Mouse (Mus musculus) embryonic fibroblast, embryonic 13.5 days (primary cell): ENCODE measurements around the gene Atp10a.

ENCODE experiments used
- CTCF ChIP-seq: IDR thresholded peaks from 2 replicates; pipeline ENCODE4 v1.5.1; 2011; ENCODE audit warnings: mild to moderate bottlenecking, control low read depth, low read length, moderate library complexity, borderline replicate concordance; ENCODE audit not compliant: insufficient read depth
- POLR2A ChIP-seq: IDR thresholded peaks from 2 replicates; pipeline ENCODE4 v1.6.1; 2011; ENCODE audit warnings: low read depth, mild to moderate bottlenecking, control low read depth, low read length, moderate library complexity

DNA sequence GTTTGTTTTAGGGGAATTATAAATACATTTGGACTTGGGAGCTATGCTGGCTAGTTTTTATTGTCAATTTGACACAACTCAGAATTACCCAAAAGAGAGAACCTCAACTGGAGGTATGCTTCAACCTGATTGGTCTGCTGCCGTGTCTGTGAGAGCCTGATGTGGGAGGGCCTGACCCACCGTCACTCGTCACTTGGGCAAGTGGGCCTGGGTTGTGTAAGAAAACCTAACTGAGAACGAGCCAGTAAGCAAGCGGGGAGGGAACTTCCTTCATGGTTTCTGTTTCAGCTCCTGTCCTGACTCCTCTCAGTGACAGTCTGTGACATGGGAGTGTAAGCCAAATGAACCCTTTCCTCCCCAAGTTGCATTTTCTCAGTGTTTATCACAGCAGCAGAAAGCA lies 30.6 kb downstream of the Atp10a start:
- TF ChIP-seq CTCF (no peak), POLR2A (no peak)
